Mouse (Mus musculus) CH12.LX (cell line): ENCODE measurements around the gene Primpol.

Source experiments
- CTCF ChIP-seq, 2 experiments: IDR thresholded peaks in 1 of 2; conservative IDR thresholded peaks in 1 of 2; 2 replicates each; pipeline ENCODE4 v1.5.1; 2011 to 2012; ENCODE audit warnings: low read depth in 2 of 2, low read length in 2 of 2, improper control_type of control experiment in 1 of 2, inconsistent platforms in 1 of 2, mild to moderate bottlenecking in 1 of 2, moderate library complexity in 1 of 2
- E2F4 ChIP-seq: IDR thresholded peaks from 2 replicates; pipeline ENCODE4 v1.6.1; 2011; ENCODE audit warnings: low read depth, low read length, improper control_type of control experiment; ENCODE audit not compliant: insufficient replicate concordance
- MAFK ChIP-seq: IDR thresholded peaks from 2 replicates; pipeline ENCODE4 v1.6.1; 2011; ENCODE audit warnings: low read length, improper control_type of control experiment; ENCODE audit not compliant: insufficient replicate concordance
- MYC ChIP-seq: IDR thresholded peaks from 2 replicates; pipeline ENCODE4 v1.6.1; 2011; ENCODE audit warnings: low read depth, mild to moderate bottlenecking, improper control_type of control experiment, low read length
- POLR2A ChIP-seq: IDR thresholded peaks from 2 replicates; pipeline ENCODE4 v1.6.1; 2011; ENCODE audit warnings: low read depth, mild to moderate bottlenecking, improper control_type of control experiment, low read length
- RCOR1 ChIP-seq: conservative IDR thresholded peaks from 2 replicates; pipeline ENCODE4 v1.6.1; 2012; ENCODE audit warnings: low read depth, mild to moderate bottlenecking, inconsistent platforms, low read length, improper control_type of control experiment
- SMC3 ChIP-seq: IDR thresholded peaks from 2 replicates; pipeline ENCODE4 v1.6.1; 2011; ENCODE audit warnings: low read depth, low read length, improper control_type of control experiment
- TBP ChIP-seq: conservative IDR thresholded peaks from 2 replicates; pipeline ENCODE4 v1.6.1; 2011; ENCODE audit warnings: low read depth, low read length, improper control_type of control experiment

DNA sequence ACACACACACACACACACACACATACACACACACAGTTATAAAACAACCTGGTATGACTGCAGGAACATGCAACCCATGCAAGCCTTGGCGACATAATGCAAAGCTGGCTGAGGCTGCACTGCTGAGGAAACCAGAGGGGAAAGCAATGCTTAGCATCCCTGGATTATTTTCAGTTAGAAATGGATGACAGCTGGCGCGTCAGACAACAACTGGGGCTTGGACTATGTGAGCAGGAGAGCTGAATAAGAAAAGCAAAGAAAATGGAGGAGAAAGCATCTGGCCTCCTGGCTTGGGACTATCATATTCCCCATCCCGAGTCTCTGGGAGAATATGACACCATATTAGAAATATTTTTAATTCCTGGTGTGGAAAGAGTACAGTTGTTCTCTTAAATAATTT, 4.1 kb downstream of the Primpol start:
- TF ChIP-seq MYC: no peak
- no peak for TF ChIP-seq TBP
- no peak for TF ChIP-seq MAFK
- TF ChIP-seq CTCF (conservative IDR thresholded peaks at IDR 0.05 in 1 of 2, IDR thresholded peaks at IDR 0.05 in 1 of 2; ENCODE audit: low read depth in 2 of 2, low read length in 2 of 2): no peak
- no peak for TF ChIP-seq E2F4
- no peak for TF ChIP-seq RCOR1
- no peak for TF ChIP-seq SMC3
- no peak for TF ChIP-seq POLR2A
